Mouse (Mus musculus): ENCODE measurements around the gene Prcp.

GRCm38 (mm10) chr7:92937955-92938354, 63.7 kb downstream of the Prcp start:
- TF ChIP-seq CTCF (IDR thresholded peaks at IDR 0.05; ENCODE audit: insufficient read depth, low read depth, low read length) (no peak), POLR2A (IDR thresholded peaks at IDR 0.05; ENCODE audit: insufficient read depth, low read depth, low read length) (no peak)
